In the genomic region with DNA sequence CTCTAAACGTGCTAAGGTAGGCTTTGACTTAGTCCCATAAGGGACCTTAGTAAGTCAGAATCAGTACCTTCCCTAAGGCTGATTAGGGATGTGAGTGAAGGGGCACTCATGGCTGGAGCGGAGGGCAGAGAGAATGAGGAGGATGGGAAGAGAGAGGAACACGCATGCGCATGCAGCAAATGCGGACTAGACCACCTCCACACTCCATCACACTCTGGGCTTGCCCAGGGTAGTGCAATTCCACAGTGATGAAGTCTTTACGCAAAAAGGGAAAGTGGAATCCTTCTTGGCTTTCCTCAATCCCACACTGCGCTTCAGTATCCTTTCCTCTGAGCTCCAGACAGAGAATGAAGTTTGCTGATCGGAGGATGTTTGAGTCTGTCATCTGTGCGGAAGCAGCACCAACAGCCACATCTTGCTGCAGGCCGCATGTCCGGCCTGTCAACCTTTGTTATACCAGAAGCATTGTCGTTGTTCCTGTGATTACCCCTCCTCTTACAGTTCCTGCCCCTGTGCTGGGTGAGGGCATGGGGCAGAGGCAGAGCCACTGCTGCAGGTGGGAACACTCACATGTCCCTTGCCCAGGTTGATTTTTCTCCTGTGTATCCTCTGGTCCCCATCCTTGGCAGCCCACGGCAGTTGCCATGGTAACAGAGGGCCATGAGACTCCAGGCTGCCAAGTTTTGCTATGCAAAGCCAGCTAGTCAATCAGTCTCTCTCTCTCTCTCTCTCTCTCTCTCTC, we compare ENCODE assay signal across 11 mouse cellular contexts. TPM values are rescaled to one million over a fixed set of nuclear protein-coding genes. Genes with fewer than 3 reads are reported as not detected.
DNase-seq lines count a peak whose midpoint lies in the region; ATAC-seq and TF ChIP-seq lines count a peak whose summit lies in the region.
"Had no signal": no experiment of that assay in that cellular context is flagged by ENCODE, and none has a peak within 500 bp of the region (broad histone marks: within the 10 kb centered on the region; RNA-seq: fewer than 3 reads in every experiment).

No protein-coding gene starts in this region.

- intact Hi-C loops in left cerebral cortex, adult 2 months (cut with DNase I) = no loop called here

- TF ChIP-seq CTCF in forebrain, postnatal 0 days (IDR thresholded peaks at IDR 0.05; ENCODE audit: low read depth) = no peak
- TF ChIP-seq CTCF in left cerebral cortex, adult 2 months (IDR thresholded peaks at IDR 0.05) = no peak

- no peaks in the 10 kb centered on the region for H3K9me3 ChIP-seq in forebrain, embryonic 11.5 days (ENCODE audit: control insufficient read depth, low read length)
- H3K9me3 ChIP-seq in forebrain, embryonic 10.5 days = peaks cover 4% of the 10 kb centered on the region; the same call in 1 of the 2 replicates
- no peaks in the 10 kb centered on the region for H3K9me3 ChIP-seq in forebrain, postnatal 0 days (ENCODE audit: low read length)

- ATAC-seq in forebrain, embryonic 11.5 days (replicated peaks; ENCODE audit: low FRiP score) = 0 out of 2 replicates have a peak, but pooled peaks have one; percentile 24
- ATAC-seq in forebrain, postnatal 0 days = peak; percentile 84

- no peak overlapping the region for H3K4me3 ChIP-seq in forebrain, embryonic 11.5 days (ENCODE audit: low read depth, low read length)
- no peak overlapping the region for H3K4me3 ChIP-seq in forebrain, embryonic 10.5 days
- no peak overlapping the region for H3K4me3 ChIP-seq in forebrain, postnatal 0 days (ENCODE audit: low read depth, low read length)
- no peak overlapping the region for H3K4me3 ChIP-seq in left cerebral cortex, adult 2 months

- 0 out of 2 replicates have a peak, but pooled peaks cover 2% of the 10 kb centered on the region for H3K4me1 ChIP-seq in forebrain, embryonic 11.5 days (replicated peaks; ENCODE audit: control insufficient read depth, insufficient read depth, low read length)
- peaks cover 9% of the 10 kb centered on the region for H3K4me1 ChIP-seq in forebrain, embryonic 10.5 days
- H3K4me1 ChIP-seq in forebrain, postnatal 0 days (ENCODE audit: insufficient read depth) = peaks cover 16% of the 10 kb centered on the region; the same call in 1 of the 2 replicates

- H3K27ac ChIP-seq in forebrain, embryonic 11.5 days (ENCODE audit: low read depth, low read length) = no peak overlapping the region
- no peak overlapping the region for H3K27ac ChIP-seq in forebrain, embryonic 10.5 days
- peak overlapping the region; percentile 65 for H3K27ac ChIP-seq in forebrain, postnatal 0 days (ENCODE audit: low read depth, low read length)
- H3K27ac ChIP-seq in left cerebral cortex, adult 2 months = peak overlapping the region; percentile 88

- 80% methylated on average over 13 of the region's 13 CpGs for WGBS in forebrain, embryonic 11.5 days
- WGBS in forebrain, embryonic 10.5 days = 80% methylated on average over 13 of the region's 13 CpGs
- 48% methylated on average over 13 of the region's 13 CpGs for WGBS in forebrain, postnatal 0 days

- no peak overlapping the region for H3K4me2 ChIP-seq in forebrain, embryonic 11.5 days (ENCODE audit: low read depth, low read length, severe bottlenecking)
- no peak overlapping the region for H3K4me2 ChIP-seq in forebrain, postnatal 0 days (ENCODE audit: low read depth)

- H3K27me3 ChIP-seq in forebrain, embryonic 11.5 days (ENCODE audit: control insufficient read depth, insufficient read depth, low read length) = no peaks in the 10 kb centered on the region
- H3K27me3 ChIP-seq in forebrain, embryonic 10.5 days (ENCODE audit: poor library complexity, severe bottlenecking) = no peaks in the 10 kb centered on the region
- H3K27me3 ChIP-seq in forebrain, postnatal 0 days (ENCODE audit: insufficient read depth, low read length) = no peaks in the 10 kb centered on the region

- DNase-seq in forebrain, embryonic 11.5 days (ENCODE audit: low spot score) = peak; percentile 50
- no peak for DNase-seq in forebrain, embryonic 10.5 days (ENCODE audit: extremely low spot score, low spot score)
- DNase-seq in forebrain, postnatal 0 days = peak; percentile 91
- DNase-seq in left cerebral cortex, adult 2 months (ENCODE audit: extremely low spot score in 1 of 2, low spot score in 2 of 2) = peak; percentile 69 to 74
- peak; percentile 90 to 93 for DNase-seq in right cerebral cortex, postnatal 10 days (ENCODE audit: low spot score in 2 of 2)
- DNase-seq in urinary bladder, adult 18-20 months (ENCODE audit: low spot score in 2 of 2) = no peak
- no peak for DNase-seq in spleen, postnatal 10 days (ENCODE audit: low spot score in 2 of 2)
- DNase-seq in thymus, postnatal 0 days (ENCODE audit: low spot score) = no peak
- DNase-seq: lung, adult 18-20 months; thymus, postnatal 4 days had no signal

- H3K9ac ChIP-seq in forebrain, embryonic 11.5 days (ENCODE audit: low read length) = peak overlapping the region; percentile 12; the same call in 1 of the 2 replicates
- H3K9ac ChIP-seq in forebrain, postnatal 0 days = no peak overlapping the region

- H3K36me3 ChIP-seq in forebrain, embryonic 11.5 days (ENCODE audit: control insufficient read depth, insufficient read depth, low read length) = no peaks in the 10 kb centered on the region
- no peaks in the 10 kb centered on the region for H3K36me3 ChIP-seq in forebrain, embryonic 10.5 days (replicated peaks)
- 0 out of 2 replicates have a peak, but pooled peaks cover under 1% of the 10 kb centered on the region for H3K36me3 ChIP-seq in forebrain, postnatal 0 days (ENCODE audit: insufficient read depth)

RNA-seq across cellular contexts. Expression of a gene that starts 24.3 kb away (rescaled TPM):
- 0.09 and 0.17 TPM in 2 replicates for polyA plus RNA-seq in forebrain, embryonic 11.5 days (2014; fragmentation: Nextera tagmentation; extraction: Ambion mirVana)
- polyA plus RNA-seq in forebrain, embryonic 10.5 days (2016; fragmentation: Nextera tagmentation; extraction: Ambion mirVana) = 0.11 TPM in 1 of 2 replicates, not detected in the other
- total RNA-seq in forebrain, postnatal 0 days (2014; rRNA removed) = 0.54 and 1.3 TPM in 2 replicates
- 0.25 and 0.41 TPM in 2 replicates for polyA plus RNA-seq in forebrain, postnatal 0 days (2015; fragmentation: Nextera tagmentation; extraction: Ambion mirVana)
- total RNA-seq in left cerebral cortex, adult 2 months (2021) = not detected
- polyA plus RNA-seq in thymus, postnatal 0 days (2015; fragmentation: Nextera tagmentation; extraction: Ambion mirVana) = 0.09 TPM in 1 of 2 replicates, not detected in the other
- total RNA-seq: adrenal gland, postnatal 4 days had no signal

RNA-seq across cellular contexts. Expression of a gene that starts 59.2 kb away (rescaled TPM):
- polyA plus RNA-seq in forebrain, embryonic 11.5 days (2014; fragmentation: Nextera tagmentation; extraction: Ambion mirVana) = 24.9 and 27.1 TPM in 2 replicates
- polyA plus RNA-seq in forebrain, embryonic 10.5 days (2016; fragmentation: Nextera tagmentation; extraction: Ambion mirVana) = 9.8 and 16.1 TPM in 2 replicates
- 1,434 and 1,519 TPM in 2 replicates for total RNA-seq in forebrain, postnatal 0 days (2014; rRNA removed)
- polyA plus RNA-seq in forebrain, postnatal 0 days (2015; fragmentation: Nextera tagmentation; extraction: Ambion mirVana) = 646 and 742 TPM in 2 replicates
- 100 to 1,000 TPM; 605 to 615 TPM for total RNA-seq in left cerebral cortex, adult 2 months (2021)
- polyA plus RNA-seq in thymus, postnatal 0 days (2015; fragmentation: Nextera tagmentation; extraction: Ambion mirVana) = 129 and 138 TPM in 2 replicates

Comparison
In these comparisons a context has a peak if more than half of its experiments do, and no peak if none do; other contexts are left out.
1. DNase-seq: peak in forebrain, embryonic 11.5 days (single experiment), forebrain, postnatal 0 days (single experiment), left cerebral cortex, adult 2 months (2 of 2) and right cerebral cortex, postnatal 10 days (2 of 2); none in forebrain, embryonic 10.5 days (single experiment), urinary bladder, adult 18-20 months (0 of 2), spleen, postnatal 10 days (0 of 2) and thymus, postnatal 0 days (single experiment).
2. H3K27ac ChIP-seq: peak in forebrain, postnatal 0 days (single experiment) and left cerebral cortex, adult 2 months (single experiment); none in forebrain, embryonic 11.5 days (single experiment) and forebrain, embryonic 10.5 days (single experiment).